Mouse (Mus musculus) heart, postnatal 0 days (tissue): Measurements from ENCODE around the gene Rps26. TPM values are rescaled to one million over a fixed set of nuclear protein-coding genes. Genes with fewer than 3 reads are reported as not detected.
A peak's percentile ranks its signal among the peaks of the same experiment; 100 is the strongest.

Experiments
- ATAC-seq: fragments of 200-750 bp; cut with Nextera tagmentation; 2 replicates; pipeline ENCODE4 v1.8.0; 2017; ENCODE audit warnings: low read depth, moderate number of reproducible peaks, moderate library complexity; ENCODE audit not compliant: insufficient read depth
- DNase-seq: peaks from one replicate; pipeline ENCODE4 v3.0.0-alpha.2; 2016; ENCODE audit warnings: low spot score
- H3K27ac ChIP-seq: fragments of 300-500 bp; sonication (generic); 2 replicates; pipeline ENCODE4 v1.5.1; 2014; ENCODE audit warnings: low read depth, mild to moderate bottlenecking
- H3K27me3 ChIP-seq: fragments of 300-500 bp; sonication (generic); 2 replicates; pipeline ENCODE4 v1.6.1; 2014; ENCODE audit warnings: low read length, mixed read lengths; ENCODE audit not compliant: control insufficient read depth, insufficient read depth
- H3K36me3 ChIP-seq: fragments of 300-500 bp; sonication (generic); replicated peaks from 2 replicates; pipeline ENCODE4 v1.6.1; 2014; ENCODE audit warnings: low read length, mixed read lengths; ENCODE audit not compliant: control insufficient read depth, insufficient read depth
- H3K4me1 ChIP-seq: fragments of 300-500 bp; sonication (generic); 2 replicates; pipeline ENCODE4 v1.6.1; 2014; ENCODE audit warnings: antibody characterized with exemption; ENCODE audit not compliant: control insufficient read depth, insufficient read depth
- H3K4me2 ChIP-seq: fragments of 300-500 bp; sonication (generic); 2 replicates; pipeline ENCODE4 v1.6.1; 2014; ENCODE audit warnings: low read depth, mild to moderate bottlenecking, low read length, moderate library complexity
- H3K4me3 ChIP-seq: fragments of 300-500 bp; sonication (generic); 2 replicates; pipeline ENCODE4 v1.5.1; 2014; ENCODE audit warnings: low read depth, low read length
- H3K9ac ChIP-seq: fragments of 300-500 bp; sonication (generic); replicated peaks from 2 replicates; pipeline ENCODE4 v1.6.1; 2014; ENCODE audit warnings: low read depth, low read length, mixed read lengths
- H3K9me3 ChIP-seq: fragments of 300-500 bp; sonication (generic); replicated peaks from 2 replicates; pipeline ENCODE4 v1.6.1; 2016; ENCODE audit warnings: low read length; ENCODE audit not compliant: control insufficient read depth
- CTCF ChIP-seq: IDR thresholded peaks from 2 replicates; pipeline ENCODE4 v1.5.1; 2016; ENCODE audit warnings: antibody characterized with exemption, control low read depth, low read depth
- EP300 ChIP-seq: IDR thresholded peaks from 2 replicates; pipeline ENCODE4 v1.6.1; 2016; ENCODE audit warnings: antibody characterized with exemption, low read depth
- WGBS: fragments of 180-500 bp; shearing (Covaris S2); extraction: QIAGEN DNeasy Blood & Tissue Kit; methylation state at CpG from one replicate; pipeline ENCODE4 v1.1.7; 2014; 5-methylcytosine and 5-hydroxymethylcytosine counted together
- polyA plus RNA-seq: library from polyadenylated mRNA; unstranded; fragments of >200 nt; fragmentation: Nextera tagmentation; extraction: Ambion mirVana; gene quantifications from 2 replicates; pipeline ENCODE4 v1.2.1, GENCODE M21; 2015
- total RNA-seq: library from RNA; depleted of rRNA; stranded (reverse); fragments of >200 nt; gene quantifications from 2 replicates; pipeline ENCODE4 v1.2.3, GENCODE M21; 2014; ENCODE audit warnings: low replicate concordance

Rps26 gene
- total and polyA plus RNA-seq, 2 experiments from 2014 or later: 341 to 1,086 TPM

DNA sequence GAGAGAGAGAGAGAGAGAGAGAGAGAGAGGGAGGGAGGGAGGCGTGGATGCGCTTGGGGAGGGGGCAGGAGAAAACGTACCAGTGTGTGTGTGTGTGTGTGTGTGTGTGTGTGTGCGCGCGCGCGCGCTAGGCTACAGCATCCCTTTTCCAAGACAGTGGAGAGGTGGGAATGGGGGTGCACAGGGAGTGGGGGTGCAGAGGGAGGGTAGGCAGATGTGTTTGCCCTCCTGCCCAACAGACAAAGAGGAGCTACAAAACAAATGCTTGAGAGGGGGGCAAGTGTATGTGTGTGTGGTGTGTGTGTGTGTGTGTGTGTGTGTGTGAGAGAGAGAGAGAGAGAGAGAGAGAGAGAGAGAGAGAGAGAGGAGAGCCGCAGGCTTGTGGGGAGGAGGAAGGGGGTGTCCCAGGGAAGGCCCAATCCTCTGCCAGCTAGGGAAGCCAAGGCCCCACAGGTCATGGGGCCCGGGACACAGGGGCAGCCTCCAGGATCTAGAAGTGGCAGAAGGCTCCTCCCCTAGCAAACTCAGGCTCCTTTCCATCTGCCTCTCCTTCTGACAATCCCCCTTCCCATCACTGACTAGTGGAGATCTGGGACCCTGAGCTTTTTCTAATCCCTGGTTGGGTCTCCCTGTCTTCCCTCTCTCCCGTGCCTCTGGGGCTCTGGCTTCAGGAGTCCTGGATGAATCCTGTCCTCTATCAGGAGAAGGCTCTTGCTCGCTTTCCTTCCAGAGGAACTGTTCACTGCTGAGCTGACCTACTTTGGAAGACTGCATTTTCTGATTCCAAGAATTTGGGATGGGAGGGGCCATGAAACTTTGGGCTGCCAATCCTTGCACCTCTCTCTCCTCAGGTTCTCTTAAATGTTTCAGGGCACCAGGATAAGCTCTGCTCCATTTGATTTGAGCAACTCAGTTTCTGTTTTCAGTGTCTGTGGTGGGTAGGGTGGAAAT is 19.9 kb upstream of the Rps26 start:
- no peaks in the 10 kb centered on the region for H3K36me3 ChIP-seq
- no peak overlapping the region; the same call in 1 of the 2 replicates for H3K9ac ChIP-seq
- H3K4me3 ChIP-seq: peak overlapping the region; percentile 45
- 9% methylated on average over 13 of the region's 13 CpGs for WGBS
- H3K4me2 ChIP-seq: peak overlapping the region; percentile 72
- H3K9me3 ChIP-seq: no peaks in the 10 kb centered on the region
- H3K27ac ChIP-seq: peak overlapping the region; percentile 35; the same call in 1 of the 2 replicates
- H3K4me1 ChIP-seq: peaks cover 18% of the 10 kb centered on the region
- TF ChIP-seq CTCF: no peak
- no peak for TF ChIP-seq EP300
- DNase-seq (no peak), ATAC-seq (peak; percentile 63)
- no peaks in the 10 kb centered on the region; the same call in 1 of the 2 replicates for H3K27me3 ChIP-seq

DNA sequence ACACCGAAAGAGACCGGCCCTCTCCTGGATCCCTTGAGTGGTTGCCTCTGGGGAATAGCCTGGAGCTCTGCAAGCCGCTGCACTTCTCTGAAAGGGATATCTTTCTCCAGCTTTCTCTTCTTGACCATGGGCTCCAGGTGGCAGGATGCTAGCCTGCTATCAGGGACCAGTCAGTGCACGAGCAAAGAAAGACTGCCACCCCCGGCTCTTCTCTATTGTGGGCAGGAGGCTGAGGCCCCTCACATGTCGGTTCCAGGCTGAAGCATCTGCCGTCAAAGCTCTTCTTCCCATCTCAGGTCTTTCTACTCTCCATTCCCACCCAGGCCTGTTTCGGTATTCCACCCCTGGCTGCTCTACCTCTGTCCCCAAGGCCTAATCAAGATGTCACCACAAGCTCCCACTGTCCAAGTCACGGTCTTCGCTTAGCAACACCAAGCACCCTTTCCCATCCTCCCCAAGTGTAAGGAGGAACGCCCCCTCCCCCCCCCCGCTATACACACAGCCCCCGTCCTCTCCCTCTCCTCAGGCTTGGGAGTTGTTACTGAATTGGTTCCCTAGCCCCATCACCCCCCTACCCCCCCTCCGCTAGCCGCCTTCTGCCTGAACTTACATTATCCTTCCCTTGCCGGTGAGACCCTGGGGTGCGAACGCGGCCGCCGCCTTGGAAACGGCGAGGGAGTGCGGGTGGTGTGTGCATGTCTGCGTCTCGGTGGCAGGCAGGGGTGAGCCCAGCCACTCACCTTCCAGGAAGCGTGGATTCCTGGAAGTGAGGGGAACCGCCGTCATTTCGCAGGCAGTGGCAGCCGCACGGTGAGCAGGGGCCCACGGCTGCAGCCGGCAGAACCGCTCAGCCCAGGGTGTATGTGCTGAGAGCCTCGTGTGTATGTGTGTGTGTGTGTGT is 18.8 kb upstream of the Rps26 start, which contains the start of gene Ikzf4:
Ikzf4 (minus strand) TSS at position 881 of the 901 bp plus-strand sequence.
- H3K27ac ChIP-seq: peak within 1 kb of the TSS; percentile 35; the same call in 1 of the 2 replicates
- peak within 1 kb of the TSS; percentile 45 for H3K4me3 ChIP-seq
- H3K9ac ChIP-seq: no peak within 1 kb of the TSS; the same call in 1 of the 2 replicates
- DNase-seq: no peak
- peak; percentile 58 for ATAC-seq
- peak within 1 kb of the TSS; percentile 72 for H3K4me2 ChIP-seq
- TF ChIP-seq CTCF (no peak), EP300 (no peak)
- WGBS: 6% methylated on average over 35 of the region's 36 CpGs
- no peaks in the 10 kb centered on the region for H3K9me3 ChIP-seq
- peaks cover 18% of the 10 kb centered on the region for H3K4me1 ChIP-seq
- H3K36me3 ChIP-seq: no peaks in the 10 kb centered on the region
- H3K27me3 ChIP-seq: no peaks in the 10 kb centered on the region; the same call in 1 of the 2 replicates

DNA sequence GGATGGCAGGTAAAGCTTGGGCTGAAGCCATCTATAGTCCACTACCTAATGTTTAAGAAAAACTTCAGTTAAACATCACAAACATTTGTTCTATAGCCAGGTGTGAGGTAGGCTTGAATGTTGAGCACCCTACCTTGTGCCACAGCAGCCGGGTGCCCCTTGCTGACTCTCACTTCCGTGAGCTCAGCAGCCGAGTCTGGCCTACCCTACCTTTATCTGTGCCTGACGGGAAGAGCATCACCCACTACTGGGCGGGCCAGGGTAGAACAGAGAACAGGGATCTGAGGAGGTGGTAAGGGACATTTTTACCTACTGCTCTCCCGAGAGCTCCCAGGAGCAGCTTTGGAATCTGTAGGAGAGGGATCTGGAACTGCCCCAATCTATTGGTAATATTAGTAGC is 16.2 kb upstream of the Rps26 start:
- whole genome bisulfite sequencing: 79% methylated on average over 6 of the region's 6 CpGs
- no peak for ATAC-seq
- H3K9ac ChIP-seq: no peak overlapping the region

DNA sequence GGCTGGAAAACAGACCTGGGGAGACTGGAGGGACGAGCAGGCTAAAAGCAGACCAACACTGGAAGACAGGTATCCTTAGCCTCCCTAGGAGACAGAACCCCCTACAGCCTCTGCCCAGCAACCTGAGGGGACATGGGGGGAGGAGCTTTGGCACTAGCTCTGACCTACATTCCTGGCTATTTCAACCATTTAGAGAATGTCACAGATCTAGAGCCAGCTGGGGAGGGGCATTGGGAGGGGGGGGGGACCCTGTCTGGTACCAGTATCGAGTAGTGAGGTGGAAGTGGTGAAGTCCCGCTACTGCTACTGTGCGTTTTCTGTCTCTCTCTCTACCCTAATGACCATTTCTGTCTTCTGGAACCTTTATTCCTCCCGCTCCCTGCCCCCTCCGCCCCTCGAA is 15.3 kb upstream of the Rps26 start:
- Histone ChIP-seq H3K4me2 (no peak overlapping the region), H3K36me3 (no peaks in the 10 kb centered on the region), H3K9ac (no peak overlapping the region), H3K27ac (no peak overlapping the region), H3K9me3 (no peaks in the 10 kb centered on the region), H3K4me1 (peaks cover 15% of the 10 kb centered on the region), H3K4me3 (no peak overlapping the region), H3K27me3 (no peaks in the 10 kb centered on the region; the same call in 1 of the 2 replicates)
- WGBS: 51% methylated on average over 7 of the region's 7 CpGs
- DNase-seq: no peak
- TF ChIP-seq EP300: no peak
- no peak for TF ChIP-seq CTCF
- ATAC-seq: no peak; the same call in 1 of the 2 replicates

More for the DNA sequence above, 16.2 kb upstream of the Rps26 start:
- Histone ChIP-seq H3K9me3 (no peaks in the 10 kb centered on the region), H3K4me3 (no peak overlapping the region), H3K27me3 (no peaks in the 10 kb centered on the region; the same call in 1 of the 2 replicates), H3K4me1 (peaks cover 18% of the 10 kb centered on the region), H3K4me2 (no peak overlapping the region), H3K27ac (no peak overlapping the region), H3K36me3 (no peaks in the 10 kb centered on the region)
- TF ChIP-seq CTCF (no peak), EP300 (no peak)
- DNase-seq: no peak

DNA sequence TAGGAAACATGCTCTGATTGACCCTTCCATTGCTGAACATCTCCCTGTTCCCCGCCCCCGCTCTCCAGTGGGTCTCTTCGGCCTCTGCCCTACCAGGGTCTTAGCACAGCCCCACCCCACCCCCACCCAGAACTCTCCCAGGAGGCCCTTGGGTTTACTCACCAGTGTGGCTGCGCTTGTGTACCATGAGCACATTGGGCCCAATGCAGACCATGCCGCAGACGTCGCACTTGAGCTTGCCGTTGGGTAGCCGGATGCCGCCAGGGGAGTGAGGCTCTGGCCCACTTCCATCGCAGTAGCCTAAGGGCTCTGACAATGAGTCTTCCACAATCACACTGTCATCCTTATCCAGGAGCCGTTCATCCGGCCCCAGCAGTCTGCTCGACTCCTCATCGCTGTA is 14.3 kb upstream of the Rps26 start:
- TF ChIP-seq CTCF (no peak), EP300 (no peak)
- Histone ChIP-seq H3K9ac (no peak overlapping the region), H3K4me3 (no peak overlapping the region), H3K27ac (no peak overlapping the region), H3K36me3 (no peaks in the 10 kb centered on the region), H3K9me3 (no peaks in the 10 kb centered on the region), H3K4me2 (no peak overlapping the region), H3K27me3 (no peaks in the 10 kb centered on the region; the same call in 1 of the 2 replicates), H3K4me1 (peaks cover 6% of the 10 kb centered on the region)
- ATAC-seq (no peak), DNase-seq (no peak)
- 89% methylated on average over 15 of the region's 15 CpGs for WGBS
